Mouse (Mus musculus) lung, adult 2 months (tissue): Measurements from ENCODE around the gene Gm10337. TPM values are rescaled to one million over a fixed set of nuclear protein-coding genes. Genes with fewer than 3 reads are reported as not detected.

Experiments
- DNase-seq: peaks from one replicate; pipeline ENCODE4 v3.0.0; 2022
- H3K4me1 ChIP-seq: fragments of 200-500 bp; 2 replicates; pipeline ENCODE4 v1.6.1; 2011; ENCODE audit warnings: low read length; ENCODE audit not compliant: control insufficient read depth, insufficient read depth
- H3K4me3 ChIP-seq: fragments of 200-500 bp; replicated peaks from 2 replicates; pipeline ENCODE3; 2011; ENCODE audit warnings: low read depth, mild to moderate bottlenecking, control low read depth, low read length; ENCODE audit errors: extremely low read depth
- CTCF ChIP-seq: fragments of 200-500 bp; IDR thresholded peaks from 2 replicates; pipeline ENCODE4 v1.5.1; 2011; ENCODE audit warnings: mild to moderate bottlenecking, low read length, control low read depth; ENCODE audit not compliant: insufficient read depth
- POLR2A ChIP-seq: fragments of 200-500 bp; IDR thresholded peaks from 2 replicates; pipeline ENCODE4 v1.6.1; 2011; ENCODE audit warnings: low read depth, mild to moderate bottlenecking, control low read depth, low read length, borderline replicate concordance; ENCODE audit errors: extremely low read depth
- WGBS: fragments of 180-500 bp; shearing (Covaris S2); methylation state at CpG from one replicate; pipeline ENCODE4 v1.1.7; 2018; 5-methylcytosine and 5-hydroxymethylcytosine counted together
- polyA plus RNA-seq: library from polyadenylated mRNA; depleted of rRNA; stranded (reverse); fragments of >200 nt; gene quantifications from 2 replicates; pipeline ENCODE4 v1.2.3, GENCODE M21; 2012; rRNA removed

The Gm10337 gene
- polyA plus RNA-seq, result not detected in 2 replicates

GRCm38 (mm10) chr15:102503447-102503846 is at the start of gene Gm10337:
Gene Gm10337 (plus strand): TSS chr15:102503722.
- 94% methylated on average over 1 of the region's 1 CpGs for WGBS
- Histone ChIP-seq H3K4me1 (no peaks in the 10 kb centered on the region), H3K4me3 (no peak within 1 kb of the TSS)
- TF ChIP-seq POLR2A (no peak), CTCF (no peak)
- DNase-seq, result no peak

GRCm38 (mm10) chr15:102455993-102456392 is 47.5 kb upstream of the Gm10337 start:
- WGBS, result 43% methylated on average over 6 of the region's 6 CpGs
- TF ChIP-seq POLR2A (no peak), CTCF (peak; percentile 56)
- DNase-seq, result no peak
- Histone ChIP-seq H3K4me3 (no peak overlapping the region), H3K4me1 (no peaks in the 10 kb centered on the region; the same call in none of the 2 replicates)

GRCm38 (mm10) chr15:102458050-102458736 is 45.3 kb upstream of the Gm10337 start:
- H3K4me3 ChIP-seq, result no peak overlapping the region
- H3K4me1 ChIP-seq, result no peaks in the 10 kb centered on the region; the same call in none of the 2 replicates
- WGBS, result 58% methylated on average over 5 of the region's 5 CpGs
- no peak for DNase-seq
- no peak for TF ChIP-seq CTCF
- no peak for TF ChIP-seq POLR2A

GRCm38 (mm10) chr15:102458904-102459317 is 44.6 kb upstream of the Gm10337 start, which contains the start of gene Prr13:
Gene Prr13 (plus strand): TSS chr15:102459028.
- peak; percentile 88 for DNase-seq
- WGBS, result under 1% methylated on average over 19 of the region's 19 CpGs
- peak; percentile 89; the same call in 1 of the 2 replicates for TF ChIP-seq POLR2A
- peak; percentile 67 for TF ChIP-seq CTCF
- peak within 1 kb of the TSS; percentile 87 for H3K4me3 ChIP-seq
- H3K4me1 ChIP-seq, result no peaks in the 10 kb centered on the region; the same call in none of the 2 replicates

GRCm38 (mm10) chr15:102459381-102459780 is 44.1 kb upstream of the Gm10337 start:
- Histone ChIP-seq H3K4me1 (no peaks in the 10 kb centered on the region; the same call in none of the 2 replicates), H3K4me3 (peak overlapping the region; percentile 87)
- WGBS, result 28% methylated on average over 6 of the region's 6 CpGs
- TF ChIP-seq POLR2A, result no peak
- no peak for TF ChIP-seq CTCF
- DNase-seq, result no peak

- 31% methylated on average over 5 of the region's 5 CpGs for WGBS
- H3K4me3 ChIP-seq, result peak overlapping the region; percentile 24
- TF ChIP-seq CTCF (no peak), POLR2A (no peak)
- no peak for DNase-seq
- no peaks in the 10 kb centered on the region; the same call in none of the 2 replicates for H3K4me1 ChIP-seq
These were observed 43.7 kb upstream of the Gm10337 start for GRCm38 (mm10) chr15:102459847-102460246.

- Histone ChIP-seq H3K4me3 (peak overlapping the region; percentile 28), H3K4me1 (no peaks in the 10 kb centered on the region; the same call in none of the 2 replicates)
- 67% methylated on average over 12 of the region's 12 CpGs for WGBS
- TF ChIP-seq POLR2A, result no peak
- TF ChIP-seq CTCF, result no peak
- DNase-seq, result no peak
These were observed 43.1 kb upstream of the Gm10337 start for GRCm38 (mm10) chr15:102460409-102460808.

GRCm38 (mm10) chr15:102460971-102461370 is 42.6 kb upstream of the Gm10337 start:
- DNase-seq, result no peak
- WGBS, result 38% methylated on average over 4 of the region's 4 CpGs
- no peak for TF ChIP-seq CTCF
- no peak for TF ChIP-seq POLR2A
- H3K4me3 ChIP-seq, result no peak overlapping the region
- no peaks in the 10 kb centered on the region; the same call in none of the 2 replicates for H3K4me1 ChIP-seq

GRCm38 (mm10) chr15:102461430-102462075 is 42.0 kb upstream of the Gm10337 start:
- Histone ChIP-seq H3K4me3 (no peak overlapping the region), H3K4me1 (no peaks in the 10 kb centered on the region; the same call in none of the 2 replicates)
- TF ChIP-seq POLR2A (no peak), CTCF (no peak)
- 74% methylated on average over 9 of the region's 9 CpGs for WGBS
- no peak for DNase-seq
